Mouse (Mus musculus) fibroblast of lung, adult 2 months (primary cell): ENCODE measurements around the gene Zkscan6.

Source experiments
- DNase-seq: peaks from one replicate; pipeline ENCODE4 v3.0.0-alpha.2; 2011; ENCODE audit warnings: low read depth

Zkscan6 gene

GRCm38 (mm10) chr11:65814381-65814780 lies 7.4 kb downstream of the Zkscan6 start:
- no peak for DNase-seq

DNA sequence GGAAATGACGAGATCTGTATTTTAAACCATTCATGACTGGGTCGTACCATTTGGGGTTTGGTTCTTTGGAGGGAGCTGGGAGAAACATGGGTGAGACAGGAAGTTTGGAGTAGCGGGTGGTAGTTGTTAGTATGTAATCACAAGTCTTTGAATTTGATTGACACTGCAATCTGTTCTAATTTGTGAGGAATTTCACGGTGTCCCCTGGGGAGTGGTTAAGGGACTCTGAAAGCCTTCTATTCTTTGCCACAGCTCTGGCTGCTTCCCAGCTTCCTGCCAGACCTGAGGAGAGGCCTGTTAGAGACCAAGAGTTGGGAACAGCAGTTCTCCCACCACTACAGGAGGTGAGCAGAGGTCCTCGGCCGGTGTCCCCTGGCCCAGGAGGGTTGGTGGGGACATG lies 9.3 kb downstream of the Zkscan6 start:
- DNase-seq = no peak

DNA sequence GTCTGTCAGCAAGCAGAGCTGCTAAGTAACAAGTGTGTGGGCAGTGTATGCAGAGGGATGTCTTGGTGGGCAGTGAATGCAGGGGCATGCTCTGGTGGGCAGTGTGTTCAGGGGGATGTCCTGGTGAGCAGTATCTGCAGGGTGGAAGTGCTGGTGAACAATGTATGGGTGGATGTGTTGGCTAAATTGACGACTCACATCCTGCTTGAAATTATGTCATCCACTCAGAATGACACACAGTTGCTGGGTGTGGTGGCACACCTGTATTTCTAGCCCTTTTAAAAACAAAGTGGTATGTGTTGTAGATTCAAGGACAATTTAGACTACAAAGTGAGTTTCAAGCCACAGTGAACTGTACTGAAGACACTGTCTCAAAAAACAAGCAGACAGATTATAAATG lies 11.2 kb downstream of the Zkscan6 start:
- no peak for DNase-seq

- DNase-seq = no peak
These were observed 13.3 kb downstream of the Zkscan6 start for GRCm38 (mm10) chr11:65820280-65820679.

- peak; percentile 13 for DNase-seq
These were observed 13.9 kb downstream of the Zkscan6 start for GRCm38 (mm10) chr11:65820877-65821276.

GRCm38 (mm10) chr11:65824556-65824955 lies 17.6 kb downstream of the Zkscan6 start:
- DNase-seq = no peak

GRCm38 (mm10) chr11:65838999-65839398 lies 32.0 kb downstream of the Zkscan6 start:
- DNase-seq = no peak

GRCm38 (mm10) chr11:65846446-65846845 lies 39.5 kb downstream of the Zkscan6 start:
- DNase-seq = no peak

- DNase-seq = peak; percentile 3
These were observed 45.1 kb downstream of the Zkscan6 start for GRCm38 (mm10) chr11:65852066-65852465.

- no peak for DNase-seq
These were observed 54.5 kb downstream of the Zkscan6 start for GRCm38 (mm10) chr11:65861476-65861875.

DNA sequence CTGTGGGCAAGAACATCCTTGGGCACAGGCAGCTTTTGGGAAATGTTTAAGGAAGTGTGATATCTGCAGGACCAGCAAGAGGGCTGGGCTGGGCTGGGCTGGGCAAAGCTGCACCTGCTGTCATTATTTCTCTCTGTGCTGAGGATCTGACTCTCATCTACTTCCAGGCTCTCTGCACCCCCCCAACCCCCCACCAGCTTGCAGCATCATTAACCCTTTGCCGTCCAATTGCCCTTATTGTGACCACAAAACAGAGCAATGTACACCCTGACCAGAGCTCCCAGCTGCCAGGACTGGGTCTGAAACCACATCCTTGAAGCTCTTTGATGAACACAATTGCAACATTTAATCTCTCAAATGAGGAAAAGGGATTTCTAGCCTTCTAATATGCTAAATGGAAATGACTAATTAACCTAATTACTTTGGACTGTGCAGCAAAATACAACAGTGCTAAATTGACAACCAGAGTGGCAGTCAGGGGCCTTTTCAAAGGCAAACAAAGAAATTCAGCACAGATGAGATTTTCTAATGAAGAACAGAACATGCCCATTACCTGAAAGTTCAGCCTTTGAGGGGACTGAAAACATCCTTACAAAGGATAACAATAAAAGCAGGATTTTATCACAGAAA lies 70.3 kb downstream of the Zkscan6 start:
- no peak for DNase-seq
